Mouse (Mus musculus) kidney, adult 2 months (tissue): Measurements from ENCODE around the gene Eme2.

Source experiments
- CTCF ChIP-seq: fragments of 200-500 bp; conservative IDR thresholded peaks from 2 replicates; pipeline ENCODE4 v1.5.1; 2011; ENCODE audit warnings: low read depth, mild to moderate bottlenecking, control low read depth, low read length, moderate library complexity, mixed read lengths; ENCODE audit not compliant: insufficient read depth, insufficient read length
- POLR2A ChIP-seq: fragments of 200-500 bp; IDR thresholded peaks from one replicate; pipeline ENCODE4 v1.6.1; 2011; ENCODE audit warnings: low read depth, low read length, control low read depth

DNA sequence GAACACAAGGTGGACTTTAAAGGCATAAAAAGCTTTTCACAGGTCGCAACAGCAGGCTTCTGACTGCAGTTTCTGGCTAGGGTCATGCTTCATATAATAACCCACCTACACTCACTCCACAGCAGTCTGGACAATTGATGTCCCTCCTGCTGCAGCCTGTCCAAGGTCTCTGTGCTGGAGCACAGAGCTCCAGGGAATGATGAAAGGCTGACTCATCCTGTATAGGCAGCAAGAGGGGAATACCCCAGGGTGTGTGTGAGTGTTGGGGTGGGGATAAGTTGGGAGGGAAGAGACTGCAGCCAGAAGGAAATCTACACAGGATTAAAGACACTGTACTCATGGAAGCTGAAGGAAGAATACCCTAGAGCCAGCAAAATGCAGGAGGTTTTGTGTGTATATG is 34.6 kb upstream of the Eme2 start:
- TF ChIP-seq POLR2A, result no peak
- TF ChIP-seq CTCF, result no peak
